Mouse (Mus musculus): ENCODE measurements around the gene Asic4. TPM values are rescaled to one million over a fixed set of nuclear protein-coding genes. Genes with fewer than 3 reads are reported as not detected.

Asic4 gene
- polyA plus RNA-seq, 1 experiment from 2014 or later: 28.8 TPM

- H3K4me3 ChIP-seq: no peak overlapping the region
- no peak overlapping the region for H3K27ac ChIP-seq (replicated peaks)
- H3K27me3 ChIP-seq: peaks cover 60% of the 10 kb centered on the region
- H3K4me2 ChIP-seq: no peak overlapping the region
- no peak for ATAC-seq (ENCODE audit: low read depth)
- 55% methylated on average over 11 of the region's 11 CpGs for WGBS
- no peak overlapping the region for H3K9ac ChIP-seq
- H3K36me3 ChIP-seq: peaks cover 4% of the 10 kb centered on the region; the same call in 1 of the 2 replicates
- peaks cover 28% of the 10 kb centered on the region for H3K4me1 ChIP-seq (replicated peaks)
- no peaks in the 10 kb centered on the region for H3K9me3 ChIP-seq
These were observed 26.4 kb upstream of the Asic4 start for GRCm38 (mm10) chr1:75423780-75424390.

DNA sequence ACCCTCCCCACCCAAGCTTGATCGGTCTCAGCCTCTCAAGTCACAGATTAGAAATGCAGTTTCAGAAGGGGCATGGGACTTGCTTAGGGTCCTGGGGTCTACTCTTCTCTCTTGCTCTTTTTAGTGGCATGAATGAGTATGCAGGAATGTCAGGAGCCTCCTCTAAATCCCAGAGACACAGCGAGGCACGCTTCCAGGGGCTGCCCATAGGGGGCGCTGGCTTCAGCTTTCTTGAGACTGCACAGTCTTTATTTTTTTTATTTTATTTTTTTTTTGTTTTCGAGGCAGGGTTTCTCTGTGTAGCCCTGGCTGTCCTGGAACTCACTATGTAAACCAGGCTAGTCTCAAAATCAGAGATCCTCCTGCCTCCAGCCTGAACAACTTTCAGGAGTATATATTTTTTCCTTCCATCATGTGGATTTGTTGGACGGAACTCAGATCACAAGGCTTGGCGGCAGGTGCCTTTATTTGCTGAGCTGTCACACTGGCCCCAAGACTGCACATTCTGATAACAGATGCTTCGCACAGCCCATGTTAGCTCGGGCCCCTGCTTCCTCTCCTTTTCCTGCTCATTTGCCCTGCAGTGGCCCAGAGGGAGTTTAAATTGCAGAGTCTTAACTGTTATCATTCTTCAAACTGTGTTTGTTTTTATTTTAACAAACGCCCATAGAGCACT lies 24.3 kb upstream of the Asic4 start:
- peaks cover 8% of the 10 kb centered on the region for H3K36me3 ChIP-seq
- no peak overlapping the region for H3K27ac ChIP-seq (replicated peaks)
- H3K4me3 ChIP-seq: no peak overlapping the region
- H3K27me3 ChIP-seq: peaks cover 49% of the 10 kb centered on the region
- no peak overlapping the region for H3K4me2 ChIP-seq
- 36% methylated on average over 10 of the region's 10 CpGs for WGBS
- H3K9ac ChIP-seq: no peak overlapping the region
- H3K4me1 ChIP-seq (replicated peaks): peaks cover 28% of the 10 kb centered on the region
- no peaks in the 10 kb centered on the region for H3K9me3 ChIP-seq
- ATAC-seq (ENCODE audit: low read depth): no peak

GRCm38 (mm10) chr1:75435475-75436328 lies 14.5 kb upstream of the Asic4 start, which contains the start of gene Gmppa:
Gene Gmppa, plus strand, starts transcription at chr1:75435930.
- H3K27ac ChIP-seq (replicated peaks): peak within 1 kb of the TSS; percentile 76
- H3K27me3 ChIP-seq: no peaks in the 10 kb centered on the region
- peak; percentile 81 for ATAC-seq (ENCODE audit: low read depth)
- H3K4me1 ChIP-seq (replicated peaks): peaks cover 17% of the 10 kb centered on the region
- H3K4me3 ChIP-seq: peak within 1 kb of the TSS; percentile 58
- H3K9ac ChIP-seq: peak within 1 kb of the TSS; percentile 81
- WGBS: 7% methylated on average over 28 of the region's 28 CpGs
- peaks cover 12% of the 10 kb centered on the region; the same call in 1 of the 2 replicates for H3K36me3 ChIP-seq
- H3K4me2 ChIP-seq: peak within 1 kb of the TSS; percentile 64
- no peaks in the 10 kb centered on the region for H3K9me3 ChIP-seq

- Histone ChIP-seq H3K27me3 (no peaks in the 10 kb centered on the region), H3K4me2 (no peak overlapping the region), H3K4me1 (replicated peaks) (peaks cover 42% of the 10 kb centered on the region), H3K9ac (no peak overlapping the region), H3K4me3 (no peak overlapping the region), H3K9me3 (no peaks in the 10 kb centered on the region), H3K36me3 (0 out of 2 replicates have a peak, but pooled peaks cover 7% of the 10 kb centered on the region), H3K27ac (replicated peaks) (no peak overlapping the region)
- WGBS: 85% methylated on average over 8 of the region's 9 CpGs
- no peak for ATAC-seq (ENCODE audit: low read depth)
These were observed 11.5 kb upstream of the Asic4 start for GRCm38 (mm10) chr1:75438782-75439181.

- no peak overlapping the region for H3K4me2 ChIP-seq
- H3K9me3 ChIP-seq: no peaks in the 10 kb centered on the region
- no peaks in the 10 kb centered on the region for H3K27me3 ChIP-seq
- H3K27ac ChIP-seq (replicated peaks): 0 out of 2 replicates have a peak overlapping the region, but pooled peaks have one; percentile 42
- H3K4me1 ChIP-seq (replicated peaks): peaks cover 61% of the 10 kb centered on the region
- no peak overlapping the region for H3K9ac ChIP-seq
- WGBS: 83% methylated on average over 7 of the region's 7 CpGs
- H3K4me3 ChIP-seq: no peak overlapping the region
- no peak for ATAC-seq (ENCODE audit: low read depth)
- 0 out of 2 replicates have a peak, but pooled peaks cover 7% of the 10 kb centered on the region for H3K36me3 ChIP-seq
These were observed 9.6 kb upstream of the Asic4 start for GRCm38 (mm10) chr1:75440661-75441060.

DNA sequence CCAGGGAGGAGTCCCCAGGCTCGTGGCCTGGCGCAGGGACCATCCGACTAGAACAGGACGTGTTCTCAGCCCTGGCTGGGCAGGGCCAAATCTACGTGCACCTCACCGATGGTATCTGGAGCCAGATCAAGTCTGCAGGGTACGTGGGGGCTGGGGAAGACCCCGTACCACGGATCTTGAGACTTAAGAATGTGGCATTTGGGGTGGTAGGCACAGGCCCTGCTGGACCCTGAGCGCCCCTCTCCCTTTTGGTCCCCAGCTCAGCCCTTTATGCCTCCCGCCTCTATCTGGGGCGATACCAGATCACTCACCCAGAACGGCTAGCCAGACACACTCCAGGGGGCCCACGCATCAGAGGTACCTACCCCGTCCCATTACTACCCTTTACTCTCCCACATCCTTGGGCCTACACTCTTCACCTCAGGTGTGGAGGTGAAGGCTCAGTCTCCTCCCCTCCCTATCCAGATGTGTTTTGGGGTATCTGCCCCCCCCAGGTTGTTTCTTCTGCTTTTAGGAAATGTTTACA lies 8.7 kb upstream of the Asic4 start:
- WGBS: 84% methylated on average over 15 of the region's 15 CpGs

DNA sequence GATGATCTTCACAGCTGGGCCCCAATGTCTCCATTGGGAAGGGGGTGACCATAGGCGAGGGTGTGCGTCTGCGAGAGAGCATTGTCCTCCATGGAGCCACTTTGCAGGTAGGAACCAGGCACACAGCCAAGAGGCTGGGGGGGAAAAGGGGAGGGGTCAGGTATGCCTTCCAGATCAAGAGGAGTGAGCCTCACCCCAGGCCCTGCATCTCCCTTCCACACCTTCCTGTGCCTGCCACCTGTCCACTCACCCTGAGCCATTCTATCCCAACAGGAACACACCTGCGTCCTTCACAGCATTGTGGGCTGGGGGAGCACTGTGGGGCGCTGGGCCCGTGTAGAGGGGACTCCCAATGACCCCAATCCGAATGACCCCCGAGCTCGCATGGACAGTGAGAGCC lies 8.1 kb upstream of the Asic4 start:
- H3K4me2 ChIP-seq: no peak overlapping the region
- peak overlapping the region; percentile 92 for H3K27ac ChIP-seq (replicated peaks)
- no peak for ATAC-seq (ENCODE audit: low read depth)
- no peaks in the 10 kb centered on the region for H3K9me3 ChIP-seq
- H3K9ac ChIP-seq: no peak overlapping the region
- 73% methylated on average over 9 of the region's 9 CpGs for WGBS
- H3K4me3 ChIP-seq: no peak overlapping the region
- H3K36me3 ChIP-seq: 0 out of 2 replicates have a peak, but pooled peaks cover 7% of the 10 kb centered on the region
- H3K27me3 ChIP-seq: no peaks in the 10 kb centered on the region
- H3K4me1 ChIP-seq (replicated peaks): peaks cover 64% of the 10 kb centered on the region

More for the DNA sequence above, 8.7 kb upstream of the Asic4 start:
- no peaks in the 10 kb centered on the region for H3K27me3 ChIP-seq
- H3K36me3 ChIP-seq: 0 out of 2 replicates have a peak, but pooled peaks cover 7% of the 10 kb centered on the region
- H3K27ac ChIP-seq (replicated peaks): peak overlapping the region; percentile 92; the same call in 1 of the 2 replicates
- H3K4me3 ChIP-seq: no peak overlapping the region
- H3K9me3 ChIP-seq: no peaks in the 10 kb centered on the region
- no peak for ATAC-seq (ENCODE audit: low read depth)
- H3K9ac ChIP-seq: no peak overlapping the region
- no peak overlapping the region for H3K4me2 ChIP-seq
- H3K4me1 ChIP-seq (replicated peaks): peaks cover 64% of the 10 kb centered on the region

GRCm38 (mm10) chr1:75442811-75443210 lies 7.4 kb upstream of the Asic4 start:
- Histone ChIP-seq H3K4me1 (replicated peaks) (peaks cover 69% of the 10 kb centered on the region), H3K4me3 (no peak overlapping the region), H3K36me3 (0 out of 2 replicates have a peak, but pooled peaks cover 7% of the 10 kb centered on the region), H3K27me3 (no peaks in the 10 kb centered on the region), H3K9ac (0 out of 2 replicates have a peak overlapping the region, but pooled peaks have one; percentile 53), H3K27ac (replicated peaks) (peak overlapping the region; percentile 92), H3K4me2 (peak overlapping the region; percentile 27; the same call in 1 of the 2 replicates), H3K9me3 (no peaks in the 10 kb centered on the region)
- ATAC-seq (ENCODE audit: low read depth): 0 out of 2 replicates have a peak, but pooled peaks have one; percentile 4
- 18% methylated on average over 8 of the region's 8 CpGs for WGBS

- Histone ChIP-seq H3K27ac (replicated peaks) (peak overlapping the region; percentile 92), H3K36me3 (0 out of 2 replicates have a peak, but pooled peaks cover 7% of the 10 kb centered on the region), H3K27me3 (no peaks in the 10 kb centered on the region; the same call in 1 of the 2 replicates), H3K9ac (peak overlapping the region; percentile 53), H3K4me2 (peak overlapping the region; percentile 27), H3K9me3 (no peaks in the 10 kb centered on the region), H3K4me3 (no peak overlapping the region), H3K4me1 (replicated peaks) (peaks cover 75% of the 10 kb centered on the region)
- 12% methylated on average over 13 of the region's 13 CpGs for WGBS
- ATAC-seq (ENCODE audit: low read depth): peak; percentile 16; the same call in 1 of the 2 replicates
These were observed 6.8 kb upstream of the Asic4 start for GRCm38 (mm10) chr1:75443247-75444024.

GRCm38 (mm10) chr1:75444208-75444607 lies 6.0 kb upstream of the Asic4 start:
- H3K27ac ChIP-seq (replicated peaks): peak overlapping the region; percentile 92
- peak overlapping the region; percentile 71; the same call in 1 of the 2 replicates for H3K4me2 ChIP-seq
- no peak for ATAC-seq (ENCODE audit: low read depth)
- no peak overlapping the region for H3K4me3 ChIP-seq
- H3K9me3 ChIP-seq: no peaks in the 10 kb centered on the region
- peaks cover 4% of the 10 kb centered on the region for H3K27me3 ChIP-seq
- 0 out of 2 replicates have a peak, but pooled peaks cover 7% of the 10 kb centered on the region for H3K36me3 ChIP-seq
- peak overlapping the region; percentile 53; the same call in 1 of the 2 replicates for H3K9ac ChIP-seq
- H3K4me1 ChIP-seq (replicated peaks): peaks cover 81% of the 10 kb centered on the region
- WGBS: 14% methylated on average over 3 of the region's 3 CpGs

Data from neural tube, embryonic 13.5 days (tissue).